Mouse (Mus musculus) hindbrain, embryonic 14.5 days (tissue): Measurements from ENCODE around the gene Ccdc182. TPM values are rescaled to one million over a fixed set of nuclear protein-coding genes. Genes with fewer than 3 reads are reported as not detected.

Experiments used
- ATAC-seq: fragments of 200-750 bp; cut with Nextera tagmentation; 2 replicates; pipeline ENCODE4 v1.8.0; 2017; ENCODE audit warnings: moderate number of reproducible peaks, mild to moderate bottlenecking, moderate TSS enrichment, moderate library complexity; ENCODE audit not compliant: low FRiP score
- DNase-seq: peaks from one replicate; pipeline ENCODE4 v3.0.0-alpha.2; 2015; ENCODE audit warnings: low spot score
- H3K27ac ChIP-seq: fragments of 300-500 bp; sonication (generic); 2 replicates; pipeline ENCODE4 v1.5.1; 2014; ENCODE audit warnings: mild to moderate bottlenecking, moderate library complexity
- H3K27me3 ChIP-seq: fragments of 300-500 bp; sonication (generic); 2 replicates; pipeline ENCODE4 v1.6.1; 2014; ENCODE audit warnings: mild to moderate bottlenecking, low read length, mixed read lengths; ENCODE audit not compliant: control insufficient read depth, insufficient read depth
- H3K36me3 ChIP-seq: fragments of 300-500 bp; sonication (generic); replicated peaks from 2 replicates; pipeline ENCODE4 v1.6.1; 2014; ENCODE audit not compliant: control insufficient read depth, insufficient read depth
- H3K4me1 ChIP-seq: fragments of 300-500 bp; sonication (generic); replicated peaks from 2 replicates; pipeline ENCODE4 v1.6.1; 2014; ENCODE audit warnings: antibody characterized with exemption, low read length, mixed read lengths; ENCODE audit not compliant: control insufficient read depth, insufficient read depth
- H3K4me2 ChIP-seq: fragments of 300-500 bp; sonication (generic); replicated peaks from 2 replicates; pipeline ENCODE4 v1.6.1; 2014; ENCODE audit warnings: mild to moderate bottlenecking, moderate library complexity
- H3K4me3 ChIP-seq: fragments of 300-500 bp; sonication (generic); replicated peaks from 2 replicates; pipeline ENCODE4 v1.5.1; 2014; ENCODE audit warnings: mild to moderate bottlenecking, low read length
- H3K9ac ChIP-seq: fragments of 300-500 bp; sonication (generic); 2 replicates; pipeline ENCODE4 v1.6.1; 2014
- H3K9me3 ChIP-seq: fragments of 300-500 bp; sonication (generic); 2 replicates; pipeline ENCODE4 v1.6.1; 2016; ENCODE audit warnings: low read length; ENCODE audit not compliant: control insufficient read depth
- WGBS: fragments of 180-500 bp; shearing (Covaris S2); extraction: QIAGEN DNeasy Blood & Tissue Kit; methylation state at CpG from one replicate; pipeline ENCODE4 v1.1.7; 2014; 5-methylcytosine and 5-hydroxymethylcytosine counted together
- polyA plus RNA-seq: library from polyadenylated mRNA; unstranded; fragments of >200 nt; fragmentation: Nextera tagmentation; extraction: Ambion mirVana; gene quantifications from 2 replicates; pipeline ENCODE4 v1.2.1, GENCODE M21; 2014

Gene Ccdc182
- polyA plus RNA-seq, 1 experiment from 2014 or later = 0.37 TPM

GRCm38 (mm10) chr11:88331722-88332121 is 37.9 kb downstream of the Ccdc182 start:
- H3K27ac ChIP-seq = peak overlapping the region; percentile 5; the same call in 1 of the 2 replicates
- H3K9me3 ChIP-seq = no peaks in the 10 kb centered on the region
- ATAC-seq (no peak), DNase-seq (no peak)
- 89% methylated on average over 8 of the region's 8 CpGs for WGBS
- H3K4me1 ChIP-seq = peaks cover 20% of the 10 kb centered on the region
- H3K36me3 ChIP-seq = no peaks in the 10 kb centered on the region
- H3K4me2 ChIP-seq = no peak overlapping the region
- H3K9ac ChIP-seq = no peak overlapping the region
- H3K4me3 ChIP-seq = no peak overlapping the region
- H3K27me3 ChIP-seq = no peaks in the 10 kb centered on the region

GRCm38 (mm10) chr11:88332309-88332934 is 38.6 kb downstream of the Ccdc182 start:
- Histone ChIP-seq H3K4me3 (no peak overlapping the region), H3K36me3 (no peaks in the 10 kb centered on the region), H3K27ac (no peak overlapping the region), H3K9me3 (no peaks in the 10 kb centered on the region), H3K4me1 (peaks cover 17% of the 10 kb centered on the region), H3K9ac (no peak overlapping the region), H3K27me3 (no peaks in the 10 kb centered on the region), H3K4me2 (no peak overlapping the region)
- ATAC-seq = no peak
- no peak for DNase-seq
- 67% methylated on average over 8 of the region's 8 CpGs for WGBS

DNA sequence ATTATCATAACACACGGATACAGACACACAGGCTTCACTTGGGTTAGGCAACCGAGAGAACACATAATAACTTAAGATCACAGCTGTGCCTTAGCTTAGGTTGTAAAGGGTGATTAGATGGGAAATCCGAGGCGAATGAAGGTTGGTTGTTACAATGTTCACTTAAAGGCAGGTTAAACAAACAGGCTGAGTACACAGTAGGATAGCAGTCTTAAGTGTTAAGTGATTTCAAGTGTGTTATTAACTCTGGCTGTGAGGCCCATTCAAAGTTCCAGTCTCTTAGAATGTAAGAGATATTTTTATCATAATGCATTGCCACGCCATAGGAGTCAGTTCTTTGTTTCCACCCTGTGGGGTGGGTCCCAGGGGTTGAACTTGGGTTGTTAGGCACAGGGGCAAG is 41.0 kb downstream of the Ccdc182 start:
- Histone ChIP-seq H3K36me3 (peaks cover 16% of the 10 kb centered on the region; the same call in 1 of the 2 replicates), H3K9me3 (no peaks in the 10 kb centered on the region), H3K27ac (no peak overlapping the region), H3K9ac (no peak overlapping the region), H3K4me3 (no peak overlapping the region), H3K27me3 (no peaks in the 10 kb centered on the region), H3K4me2 (no peak overlapping the region), H3K4me1 (peaks cover 7% of the 10 kb centered on the region)
- WGBS = 38% methylated on average over 5 of the region's 5 CpGs
- no peak for ATAC-seq
- DNase-seq = no peak

GRCm38 (mm10) chr11:88337926-88338325 is 44.1 kb downstream of the Ccdc182 start:
- Histone ChIP-seq H3K9ac (no peak overlapping the region), H3K4me3 (no peak overlapping the region), H3K36me3 (peaks cover 16% of the 10 kb centered on the region; the same call in 1 of the 2 replicates), H3K4me1 (no peaks in the 10 kb centered on the region), H3K9me3 (no peaks in the 10 kb centered on the region), H3K27ac (no peak overlapping the region), H3K4me2 (no peak overlapping the region), H3K27me3 (no peaks in the 10 kb centered on the region)
- no peak for ATAC-seq
- no peak for DNase-seq
- 98% methylated on average over 3 of the region's 3 CpGs for WGBS

Other genes starting within 250 kb of the Ccdc182 start
- gene Srsf1, start 246.7 kb upstream of the Ccdc182 start, polyA plus RNA-seq = 252 and 290 TPM in 2 replicates
- 48.3 and 50.2 TPM in 2 replicates for gene Vezf1, start 225.8 kb upstream of the Ccdc182 start, polyA plus RNA-seq
- gene Cuedc1, start 196.0 kb upstream of the Ccdc182 start, polyA plus RNA-seq = 32.4 and 37.8 TPM in 2 replicates
- gene Mrps23, start 89.7 kb upstream of the Ccdc182 start, polyA plus RNA-seq = 67.8 and 68.7 TPM in 2 replicates